Mouse (Mus musculus) intestine, embryonic 16.5 days (tissue): ENCODE measurements at regions not wholly inside any gene's neighbourhood (a gene's known extent, or its start where the extent isn't known, plus 50 kb on each side); places are given as distances from the start of the nearest gene placed in this dataset.
A peak's percentile ranks its signal among the peaks of the same experiment; 100 is the strongest.

Source experiments
- ATAC-seq: fragments of 200-750 bp; cut with Nextera tagmentation; 2 replicates; pipeline ENCODE4 v1.8.0; 2017; ENCODE audit warnings: moderate TSS enrichment, moderate library complexity
- H3K27ac ChIP-seq: fragments of 300-500 bp; sonication (generic); 2 replicates; pipeline ENCODE4 v1.5.1; 2014; ENCODE audit warnings: mild to moderate bottlenecking, low read length
- H3K27me3 ChIP-seq: fragments of 300-500 bp; sonication (generic); replicated peaks from 2 replicates; pipeline ENCODE4 v1.6.1; 2014; ENCODE audit warnings: low read length, control low read depth, mixed read lengths; ENCODE audit not compliant: control insufficient read depth, insufficient read depth
- H3K36me3 ChIP-seq: fragments of 300-500 bp; sonication (generic); 2 replicates; pipeline ENCODE4 v1.6.1; 2014; ENCODE audit warnings: low read length, control low read depth; ENCODE audit not compliant: control insufficient read depth, insufficient read depth
- H3K4me1 ChIP-seq: fragments of 300-500 bp; sonication (generic); 2 replicates; pipeline ENCODE4 v1.6.1; 2014; ENCODE audit warnings: low read length, control low read depth, mixed read lengths; ENCODE audit not compliant: control insufficient read depth, insufficient read depth
- H3K4me2 ChIP-seq: fragments of 300-500 bp; sonication (generic); 2 replicates; pipeline ENCODE4 v1.6.1; 2014; ENCODE audit warnings: low read depth, low read length, control low read depth
- H3K4me3 ChIP-seq: fragments of 300-500 bp; sonication (generic); 2 replicates; pipeline ENCODE4 v1.5.1; 2014; ENCODE audit warnings: mild to moderate bottlenecking, low read length
- H3K9ac ChIP-seq: fragments of 300-500 bp; sonication (generic); 2 replicates; pipeline ENCODE4 v1.6.1; 2014; ENCODE audit warnings: low read depth, low read length
- H3K9me3 ChIP-seq: fragments of 300-500 bp; sonication (generic); 2 replicates; pipeline ENCODE4 v1.6.1; 2016; ENCODE audit warnings: low read length, control low read depth; ENCODE audit not compliant: control insufficient read depth
- WGBS: fragments of 180-500 bp; shearing (Covaris S2); extraction: QIAGEN DNeasy Blood & Tissue Kit; methylation state at CpG from one replicate; pipeline ENCODE4 v1.1.7; 2014; 5-methylcytosine and 5-hydroxymethylcytosine counted together

- Histone ChIP-seq H3K4me1 (peaks cover 2% of the 10 kb centered on the region; the same call in 1 of the 2 replicates), H3K4me2 (no peak overlapping the region), H3K4me3 (no peak overlapping the region), H3K9ac (no peak overlapping the region), H3K27ac (no peak overlapping the region), H3K9me3 (no peaks in the 10 kb centered on the region), H3K27me3 (no peaks in the 10 kb centered on the region), H3K36me3 (no peaks in the 10 kb centered on the region)
- WGBS = 87% methylated on average over 9 of the region's 9 CpGs
- ATAC-seq = no peak
Measured at GRCm38 (mm10) chr16:51937298-51937697, 93.7 kb upstream of the Cblb start.

- Histone ChIP-seq H3K9me3 (no peaks in the 10 kb centered on the region), H3K4me3 (no peak overlapping the region), H3K4me1 (peaks cover 2% of the 10 kb centered on the region; the same call in 1 of the 2 replicates), H3K4me2 (no peak overlapping the region), H3K9ac (no peak overlapping the region), H3K27me3 (no peaks in the 10 kb centered on the region), H3K27ac (no peak overlapping the region), H3K36me3 (no peaks in the 10 kb centered on the region)
- no peak for ATAC-seq
- WGBS = 90% methylated on average over 5 of the region's 5 CpGs
Measured at GRCm38 (mm10) chr16:51939061-51939460, 92.0 kb upstream of the Cblb start.

- no peaks in the 10 kb centered on the region for H3K9me3 ChIP-seq
- peaks cover 2% of the 10 kb centered on the region; the same call in 1 of the 2 replicates for H3K4me1 ChIP-seq
- H3K9ac ChIP-seq = no peak overlapping the region
- no peak overlapping the region for H3K4me3 ChIP-seq
- H3K36me3 ChIP-seq = no peaks in the 10 kb centered on the region
- no peak overlapping the region for H3K27ac ChIP-seq
- H3K27me3 ChIP-seq = no peaks in the 10 kb centered on the region
- no peak overlapping the region for H3K4me2 ChIP-seq
- ATAC-seq = no peak
Measured at GRCm38 (mm10) chr16:51940574-51940973, 90.5 kb upstream of the Cblb start.

GRCm38 (mm10) chr16:51942431-51943130 lies 88.4 kb upstream of the Cblb start:
- Histone ChIP-seq H3K4me2 (no peak overlapping the region), H3K4me1 (peaks cover 2% of the 10 kb centered on the region; the same call in 1 of the 2 replicates), H3K27me3 (no peaks in the 10 kb centered on the region), H3K9me3 (no peaks in the 10 kb centered on the region), H3K9ac (no peak overlapping the region), H3K4me3 (no peak overlapping the region), H3K27ac (no peak overlapping the region), H3K36me3 (no peaks in the 10 kb centered on the region)
- ATAC-seq = peak; percentile 96
- 62% methylated on average over 9 of the region's 9 CpGs for WGBS

GRCm38 (mm10) chr16:51967051-51967845 lies 63.8 kb upstream of the Cblb start:
- Histone ChIP-seq H3K27me3 (no peaks in the 10 kb centered on the region), H3K27ac (no peak overlapping the region), H3K9me3 (no peaks in the 10 kb centered on the region), H3K9ac (no peak overlapping the region), H3K4me1 (no peaks in the 10 kb centered on the region), H3K4me2 (no peak overlapping the region), H3K36me3 (no peaks in the 10 kb centered on the region), H3K4me3 (no peak overlapping the region)
- WGBS = 85% methylated on average over 6 of the region's 6 CpGs
- ATAC-seq = no peak
